Mouse (Mus musculus) CH12.LX (cell line): ENCODE data around the gene Adprh. TPM values are rescaled to one million over a fixed set of nuclear protein-coding genes. Genes with fewer than 3 reads are reported as not detected.
A peak's percentile ranks its signal among the peaks of the same experiment; 100 is the strongest.

ENCODE experiments used
- DNase-seq: peaks from one replicate; pipeline ENCODE4 v3.0.0-alpha.2; 2013; ENCODE audit errors: extremely low read depth
- H3K27ac ChIP-seq: 2 replicates; pipeline ENCODE4 v1.5.1; 2012; ENCODE audit warnings: low read depth, mild to moderate bottlenecking, control low read depth, moderate library complexity; ENCODE audit not compliant: insufficient read depth
- H3K27me3 ChIP-seq: replicated peaks from 2 replicates; pipeline ENCODE3; 2012; ENCODE audit warnings: inconsistent platforms
- H3K36me3 ChIP-seq, 2 experiments: replicated peaks in 1 of 2; 2 replicates each; pipeline versions ENCODE3 to v1.6.1; 2012; ENCODE audit warnings: inconsistent platforms in 1 of 2, low read length in 1 of 2, mild to moderate bottlenecking in 1 of 2, mixed read lengths in 1 of 2, moderate library complexity in 1 of 2; ENCODE audit not compliant: control insufficient read depth in 1 of 2, insufficient read depth in 1 of 2
- H3K4me1 ChIP-seq, 2 experiments: 2 replicates each; pipeline ENCODE4 v1.6.1; 2012; ENCODE audit warnings: inconsistent platforms in 1 of 2, moderate library complexity in 1 of 2; ENCODE audit not compliant: insufficient read depth in 2 of 2, control insufficient read depth in 1 of 2
- H3K4me2 ChIP-seq: 2 replicates; pipeline ENCODE4 v1.6.1; 2012; ENCODE audit warnings: low read depth, mild to moderate bottlenecking, control low read depth; ENCODE audit not compliant: poor library complexity, insufficient read depth, severe bottlenecking
- H3K4me3 ChIP-seq, 3 experiments: fragments of 150-350 bp in 1 of 3; sonication (generic) in 1 of 3; replicated peaks in 1 of 3; 2 replicates each; pipeline versions ENCODE3 to v1.5.1; 2011 to 2012; ENCODE audit warnings: low read depth in 2 of 3, low read length in 2 of 3, mild to moderate bottlenecking in 2 of 3, moderate library complexity in 2 of 3, control low read depth in 1 of 3, improper control_type of control experiment in 1 of 3, inconsistent platforms in 1 of 3, mixed read lengths in 1 of 3; ENCODE audit not compliant: poor library complexity in 1 of 3
- H3K79me2 ChIP-seq: replicated peaks from 2 replicates; pipeline ENCODE4 v1.6.1; 2012; ENCODE audit warnings: mild to moderate bottlenecking, moderate library complexity; ENCODE audit not compliant: control insufficient read depth, poor library complexity, insufficient read depth, severe bottlenecking; ENCODE audit errors: extremely low read depth
- H3K9ac ChIP-seq: 2 replicates; pipeline ENCODE4 v1.6.1; 2012; ENCODE audit warnings: low read depth, mild to moderate bottlenecking, control low read depth, moderate library complexity; ENCODE audit not compliant: insufficient read depth
- H3K9me3 ChIP-seq: replicated peaks from 2 replicates; pipeline ENCODE3; 2012; ENCODE audit warnings: low read length, inconsistent platforms, mixed read lengths
- BHLHE40 ChIP-seq: IDR thresholded peaks from 2 replicates; pipeline ENCODE4 v1.6.1; 2011; ENCODE audit warnings: mild to moderate bottlenecking, low read depth, low read length, improper control_type of control experiment
- CHD1 ChIP-seq: IDR thresholded peaks from 2 replicates; pipeline ENCODE4 v1.6.1; 2012; ENCODE audit warnings: low read depth, low read length, improper control_type of control experiment, inconsistent platforms
- CHD2 ChIP-seq: IDR thresholded peaks from 2 replicates; pipeline ENCODE4 v1.6.1; 2011; ENCODE audit warnings: low read length, improper control_type of control experiment
- CTCF ChIP-seq, 2 experiments: IDR thresholded peaks in 1 of 2; conservative IDR thresholded peaks in 1 of 2; 2 replicates each; pipeline ENCODE4 v1.5.1; 2011 to 2012; ENCODE audit warnings: low read depth in 2 of 2, low read length in 2 of 2, improper control_type of control experiment in 1 of 2, inconsistent platforms in 1 of 2, mild to moderate bottlenecking in 1 of 2, moderate library complexity in 1 of 2
- E2F4 ChIP-seq: IDR thresholded peaks from 2 replicates; pipeline ENCODE4 v1.6.1; 2011; ENCODE audit warnings: low read depth, low read length, improper control_type of control experiment; ENCODE audit not compliant: insufficient replicate concordance
- ELF1 ChIP-seq: IDR thresholded peaks from 2 replicates; pipeline ENCODE4 v1.6.1; 2014; ENCODE audit warnings: low read depth, mild to moderate bottlenecking, inconsistent platforms, low read length, improper control_type of control experiment
- EP300 ChIP-seq: IDR thresholded peaks from 2 replicates; pipeline ENCODE4 v1.6.1; 2011; ENCODE audit warnings: low read length, improper control_type of control experiment
- ETS1 ChIP-seq: conservative IDR thresholded peaks from 2 replicates; pipeline ENCODE4 v1.6.1; 2012; ENCODE audit warnings: low read depth, mild to moderate bottlenecking, inconsistent platforms, low read length, improper control_type of control experiment, moderate library complexity
- GABPA ChIP-seq: IDR thresholded peaks from 2 replicates; pipeline ENCODE4 v1.6.1; 2012; ENCODE audit warnings: low read depth, low read length, improper control_type of control experiment, inconsistent platforms; ENCODE audit not compliant: insufficient replicate concordance
- HCFC1 ChIP-seq: IDR thresholded peaks from 2 replicates; pipeline ENCODE4 v1.6.1; 2012; ENCODE audit warnings: low read depth, mild to moderate bottlenecking, inconsistent platforms, low read length, improper control_type of control experiment
- IRF4 ChIP-seq: IDR thresholded peaks from 2 replicates; pipeline ENCODE4 v1.6.1; 2014; ENCODE audit warnings: low read depth, mild to moderate bottlenecking, inconsistent platforms, low read length, improper control_type of control experiment
- JUN ChIP-seq: IDR thresholded peaks from 2 replicates; pipeline ENCODE4 v1.6.1; 2011; ENCODE audit warnings: low read depth, mild to moderate bottlenecking, low read length, improper control_type of control experiment, moderate library complexity; ENCODE audit not compliant: insufficient read depth
- JUND ChIP-seq: conservative IDR thresholded peaks from 2 replicates; pipeline ENCODE4 v1.6.1; 2011; ENCODE audit warnings: low read depth, low read length, improper control_type of control experiment
- KAT2A ChIP-seq: IDR thresholded peaks from 2 replicates; pipeline ENCODE4 v1.6.1; 2012; ENCODE audit warnings: low read length, improper control_type of control experiment, inconsistent platforms; ENCODE audit not compliant: insufficient replicate concordance
- MAFK ChIP-seq: IDR thresholded peaks from 2 replicates; pipeline ENCODE4 v1.6.1; 2011; ENCODE audit warnings: low read length, improper control_type of control experiment; ENCODE audit not compliant: insufficient replicate concordance
- MAX ChIP-seq: IDR thresholded peaks from 2 replicates; pipeline ENCODE4 v1.6.1; 2011; ENCODE audit warnings: low read length, improper control_type of control experiment
- MAZ ChIP-seq: IDR thresholded peaks from 2 replicates; pipeline ENCODE4 v1.6.1; 2012; ENCODE audit warnings: low read depth, mild to moderate bottlenecking, inconsistent platforms, low read length, improper control_type of control experiment, moderate library complexity
- MEF2A ChIP-seq: IDR thresholded peaks from 2 replicates; pipeline ENCODE4 v1.6.1; 2014; ENCODE audit warnings: low read depth, mild to moderate bottlenecking, inconsistent platforms, low read length, improper control_type of control experiment, borderline replicate concordance
- MXI1 ChIP-seq: IDR thresholded peaks from 2 replicates; pipeline ENCODE4 v1.6.1; 2011; ENCODE audit warnings: mild to moderate bottlenecking, low read depth, low read length, improper control_type of control experiment
- MYC ChIP-seq: IDR thresholded peaks from 2 replicates; pipeline ENCODE4 v1.6.1; 2011; ENCODE audit warnings: low read depth, mild to moderate bottlenecking, improper control_type of control experiment, low read length
- NELFE ChIP-seq: IDR thresholded peaks from 2 replicates; pipeline ENCODE4 v1.6.1; 2011; ENCODE audit warnings: low read depth, low read length, improper control_type of control experiment
- NRF1 ChIP-seq: IDR thresholded peaks from 2 replicates; pipeline ENCODE4 v1.6.1; 2014; ENCODE audit warnings: low read depth, mild to moderate bottlenecking, inconsistent platforms, low read length, improper control_type of control experiment, moderate library complexity
- PAX5 ChIP-seq: IDR thresholded peaks from 2 replicates; pipeline ENCODE4 v1.6.1; 2012; ENCODE audit warnings: low read length, inconsistent platforms, mixed read lengths
- POLR2A ChIP-seq: IDR thresholded peaks from 2 replicates; pipeline ENCODE4 v1.6.1; 2011; ENCODE audit warnings: low read depth, mild to moderate bottlenecking, improper control_type of control experiment, low read length
- POLR2AphosphoS2 ChIP-seq: IDR thresholded peaks from 2 replicates; pipeline ENCODE4 v1.6.1; 2011; ENCODE audit warnings: low read depth, low read length, improper control_type of control experiment
- RAD21 ChIP-seq: IDR thresholded peaks from 2 replicates; pipeline ENCODE4 v1.6.1; 2011; ENCODE audit warnings: low read depth, mild to moderate bottlenecking, low read length, improper control_type of control experiment, moderate library complexity
- RCOR1 ChIP-seq: conservative IDR thresholded peaks from 2 replicates; pipeline ENCODE4 v1.6.1; 2012; ENCODE audit warnings: low read depth, mild to moderate bottlenecking, inconsistent platforms, low read length, improper control_type of control experiment
- SIN3A ChIP-seq: IDR thresholded peaks from 2 replicates; pipeline ENCODE4 v1.6.1; 2012; ENCODE audit warnings: low read length, improper control_type of control experiment, inconsistent platforms
- SMC3 ChIP-seq: IDR thresholded peaks from 2 replicates; pipeline ENCODE4 v1.6.1; 2011; ENCODE audit warnings: low read depth, low read length, improper control_type of control experiment
- TBP ChIP-seq: conservative IDR thresholded peaks from 2 replicates; pipeline ENCODE4 v1.6.1; 2011; ENCODE audit warnings: low read depth, low read length, improper control_type of control experiment
- TCF12 ChIP-seq: IDR thresholded peaks from 2 replicates; pipeline ENCODE4 v1.6.1; 2014; ENCODE audit warnings: low read depth, mild to moderate bottlenecking, inconsistent platforms, low read length, improper control_type of control experiment
- UBTF ChIP-seq: IDR thresholded peaks from 2 replicates; pipeline ENCODE4 v1.6.1; 2012; ENCODE audit warnings: low read depth, mild to moderate bottlenecking, inconsistent platforms, low read length, improper control_type of control experiment, moderate library complexity
- USF1 ChIP-seq: IDR thresholded peaks from 2 replicates; pipeline ENCODE4 v1.6.1; 2014; ENCODE audit warnings: low read depth, mild to moderate bottlenecking, inconsistent platforms, low read length, improper control_type of control experiment
- USF2 ChIP-seq: conservative IDR thresholded peaks from 2 replicates; pipeline ENCODE4 v1.6.1; 2011; ENCODE audit warnings: low read depth, low read length, improper control_type of control experiment
- ZC3H11A ChIP-seq: IDR thresholded peaks from 2 replicates; pipeline ENCODE4 v1.6.1; 2012; ENCODE audit warnings: low read depth, mild to moderate bottlenecking, inconsistent platforms, low read length, improper control_type of control experiment
- ZKSCAN1 ChIP-seq: IDR thresholded peaks from 2 replicates; pipeline ENCODE4 v1.6.1; 2012; ENCODE audit warnings: low read depth, inconsistent platforms, low read length, improper control_type of control experiment, borderline replicate concordance
- ZMIZ1 ChIP-seq: IDR thresholded peaks from 2 replicates; pipeline ENCODE4 v1.6.1; 2012; ENCODE audit warnings: low read depth, mild to moderate bottlenecking, inconsistent platforms, low read length, improper control_type of control experiment
- ZNF384 ChIP-seq: IDR thresholded peaks from 2 replicates; pipeline ENCODE4 v1.6.1; 2012; ENCODE audit warnings: low read depth, low read length, improper control_type of control experiment, inconsistent platforms
- dilution Hi-C: fragments of 300-500 bp; cut with MboI; formaldehyde crosslinking; loops from 2 replicates; pipeline ENCODE4 v1.14.3; 2020; ENCODE audit warnings: low sequenced_read_pairs; ENCODE audit not compliant: extremely low pct_unique_long_range_greater_than_20kb, extremely low pct_ligation_motif_present
- in situ Hi-C: fragments of 300-500 bp; cut with MboI; formaldehyde crosslinking; loops from 3 replicates; pipeline ENCODE4 v1.14.3; 2019; ENCODE audit warnings: low sequenced_read_pairs, low pct_ligation_motif_present, low pct_unique_long_range_greater_than_20kb, mixed read lengths
- polyA plus RNA-seq: library from polyadenylated mRNA; unstranded; fragments of >175 nt; gene quantifications from 2 replicates; pipeline ENCODE4 v1.2.1, GENCODE M21; 2012; ENCODE audit warnings: low read depth; ENCODE audit not compliant: insufficient read length
- total RNA-seq, 2 experiments: library from RNA; depleted of rRNA; stranded (reverse); fragments of 300-350 nt in 1 of 2; fragments of >200 nt in 1 of 2; gene quantifications; 2 replicates each; pipeline ENCODE4 v1.2.3; 2012 to 2014

Adprh gene
- total and polyA plus RNA-seq, 3 experiments: 45.3 to 82.9 (median 67.7) TPM

- no peaks in the 10 kb centered on the region for H3K27me3 ChIP-seq
- DNase-seq: no peak
- H3K4me2 ChIP-seq: peak overlapping the region; percentile 87
- peaks cover 4% of the 10 kb centered on the region for H3K9me3 ChIP-seq
- H3K9ac ChIP-seq: peak overlapping the region; percentile 96
- in situ Hi-C loops: loop anchor here (5.0 kb wide), 1 partner anchor 44 kb away; no protein-coding TSS in a partner anchor
- peaks cover 34 to 42% of the 10 kb centered on the region in 2 experiments for H3K36me3 ChIP-seq
- H3K27ac ChIP-seq: peak overlapping the region; percentile 76
- TF ChIP-seq ZNF384 (no peak), RCOR1 (0 out of 2 replicates have a peak, but pooled peaks have one; percentile 54), MAFK (no peak), MEF2A (peak; percentile 7; the same call in 1 of the 2 replicates), NRF1 (0 out of 2 replicates have a peak, but pooled peaks have one; percentile 22), TCF12 (peak; percentile 45; the same call in 1 of the 2 replicates), CHD1 (peak; percentile 23; the same call in 1 of the 2 replicates), ETS1 (peak; percentile 16; the same call in 1 of the 2 replicates), IRF4 (peak; percentile 44; the same call in 1 of the 2 replicates), MYC (0 out of 2 replicates have a peak, but pooled peaks have one; percentile 12), BHLHE40 (peak; percentile 36; the same call in 1 of the 2 replicates), JUN (no peak), CHD2 (no peak; the same call in 1 of the 2 replicates), TBP (no peak), POLR2AphosphoS2 (no peak), MAZ (no peak), NELFE (no peak), E2F4 (no peak), KAT2A (0 out of 2 replicates have a peak, but pooled peaks have one; percentile 48), MXI1 (peak; percentile 57; the same call in 1 of the 2 replicates), GABPA (no peak), ELF1 (no peak; the same call in 1 of the 2 replicates), ZMIZ1 (0 out of 2 replicates have a peak, but pooled peaks have one; percentile 26), EP300 (peak; percentile 47; the same call in 1 of the 2 replicates), MAX (peak; percentile 69), SMC3 (peak; percentile 21), RAD21 (no peak), JUND (no peak), USF1 (no peak), ZC3H11A (no peak), ZKSCAN1 (no peak), SIN3A (peak; percentile 60), CTCF (conservative IDR thresholded peaks at IDR 0.05 in 1 of 2, IDR thresholded peaks at IDR 0.05 in 1 of 2; ENCODE audit: low read depth in 2 of 2, low read length in 2 of 2) (no peak), POLR2A (no peak), PAX5 (no peak), USF2 (no peak), UBTF (no peak), HCFC1 (no peak)
- H3K4me3 ChIP-seq: peak overlapping the region; percentile 67 to 88 (median 76)
- H3K79me2 ChIP-seq: peaks cover 40% of the 10 kb centered on the region
- H3K4me1 ChIP-seq: peaks cover 10 to 46% of the 10 kb centered on the region in 2 experiments
- dilution Hi-C loops: no loop called here
Observed at GRCm38 (mm10) chr16:38451421-38452205, 890 bp downstream of the Adprh start.
